Mouse (Mus musculus): Measurements from ENCODE around the gene Gm5475. TPM values are rescaled to one million over a fixed set of nuclear protein-coding genes. Genes with fewer than 3 reads are reported as not detected.

The Gm5475 gene
- total RNA-seq, 1 experiment, result not detected

DNA sequence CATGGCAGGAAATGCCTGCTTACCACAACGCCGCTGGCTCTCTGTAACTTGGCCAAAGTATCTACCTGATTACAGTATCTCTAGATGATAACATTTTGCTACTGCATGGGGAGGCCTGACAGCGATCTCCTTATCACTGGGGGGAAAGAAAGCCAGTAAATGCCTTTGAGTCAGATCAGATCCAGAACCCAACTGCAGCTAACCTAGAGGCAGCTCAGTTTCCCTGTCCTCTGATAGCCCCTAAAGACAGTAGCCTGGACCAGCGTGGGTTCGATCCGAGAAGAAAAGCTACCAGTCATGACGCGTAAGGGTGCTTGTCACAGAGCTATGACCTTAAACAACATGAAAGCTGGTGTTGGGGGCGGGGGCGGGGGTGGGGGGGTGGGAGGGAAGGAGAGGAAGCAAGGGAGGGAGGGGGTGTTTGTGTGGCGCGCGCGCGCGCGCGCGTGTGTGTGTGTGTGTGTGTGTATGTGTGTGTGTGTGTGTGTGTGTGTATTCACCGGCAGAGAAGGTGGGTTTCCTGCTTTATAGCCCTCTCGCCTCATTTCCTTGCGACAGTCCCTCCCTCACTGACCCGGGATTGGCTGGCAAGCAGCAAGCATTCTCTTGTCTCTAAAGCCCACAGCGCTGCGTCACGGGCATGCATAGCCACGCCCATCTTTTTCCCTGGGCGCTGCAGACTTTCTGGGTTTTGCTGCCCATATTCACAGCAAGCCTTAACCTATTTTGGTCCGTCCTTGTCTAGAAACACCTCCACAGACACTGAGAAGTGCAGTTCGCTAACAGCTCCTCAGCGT, 21.4 kb downstream of the Gm5475 start:
- Histone ChIP-seq H3K4me3 (ENCODE audit: insufficient read depth in 1 of 2, low read depth in 1 of 2, low read length in 2 of 2, poor library complexity in 1 of 2, severe bottlenecking in 1 of 2) (peak overlapping the region in 1 of 2 experiments; percentile 43; a peak in 2 of 4 replicates), H3K27ac (ENCODE audit: insufficient read depth, low read depth, low read length, poor library complexity, severe bottlenecking) (no peak overlapping the region), H3K36me3 (ENCODE audit: control insufficient read depth, insufficient read depth, low read length, poor library complexity, severe bottlenecking) (no peaks in the 10 kb centered on the region), H3K9ac (ENCODE audit: insufficient read depth, low read depth, low read length, poor library complexity, severe bottlenecking) (0 out of 2 replicates have a peak overlapping the region, but pooled peaks have one; percentile 0), H3K9me3 (ENCODE audit: control insufficient read depth, insufficient read depth, low read depth, low read length) (no peaks in the 10 kb centered on the region), H3K4me1 (ENCODE audit: control insufficient read depth in 2 of 2, insufficient read depth in 2 of 2, low read length in 2 of 2, poor library complexity in 1 of 2) (peaks cover 0 to 2% of the 10 kb centered on the region in 2 experiments; a peak in 2 of 4 replicates)
- in situ Hi-C loops (cut with MboI; ENCODE audit: low sequenced_read_pairs in 2 of 2, unreplicated experiment in 2 of 2), result no loop called here
- DNase-seq (ENCODE audit: low read depth, low spot score), result no peak
- TF ChIP-seq ZC3H11A (IDR thresholded peaks at IDR 0.05; ENCODE audit: borderline replicate concordance, low read depth, low read length), result no peak
- no peak for TF ChIP-seq CHD2 (IDR thresholded peaks at IDR 0.05; ENCODE audit: low read depth, low read length)
- TF ChIP-seq ZNF384 (IDR thresholded peaks at IDR 0.05; ENCODE audit: low read depth, low read length), result no peak
- no peak for TF ChIP-seq HCFC1 (IDR thresholded peaks at IDR 0.05; ENCODE audit: borderline replicate concordance, insufficient read depth, low read length)
- TF ChIP-seq MAFK (IDR thresholded peaks at IDR 0.05; ENCODE audit: insufficient read depth, low read depth, low read length), result no peak

DNA sequence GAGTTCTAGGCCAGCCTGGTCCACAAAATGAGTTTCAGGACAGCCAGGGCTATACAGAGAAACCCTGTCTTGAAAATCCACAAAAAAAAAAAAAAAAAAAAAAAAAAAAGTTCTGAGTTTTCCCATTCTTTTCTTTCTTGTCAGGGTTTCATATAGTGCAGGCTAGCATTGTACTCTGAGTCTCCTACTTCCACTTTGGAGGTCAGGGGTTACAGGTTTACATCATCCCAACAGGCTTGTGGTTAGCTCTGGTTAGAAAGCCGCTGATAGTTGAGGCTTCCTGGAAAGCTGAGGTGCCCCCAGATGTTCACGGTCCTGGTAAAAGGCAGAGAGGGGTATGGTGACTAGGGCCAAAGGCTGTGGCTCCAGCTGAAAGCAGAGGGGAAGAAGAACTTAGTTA, 24.9 kb downstream of the Gm5475 start:
- H3K27ac ChIP-seq (ENCODE audit: insufficient read depth, low read depth, low read length, poor library complexity, severe bottlenecking), result no peak overlapping the region
- H3K9me3 ChIP-seq (ENCODE audit: control insufficient read depth, insufficient read depth, low read depth, low read length), result no peaks in the 10 kb centered on the region
- no peaks in the 10 kb centered on the region for H3K36me3 ChIP-seq (ENCODE audit: control insufficient read depth, insufficient read depth, low read length, poor library complexity, severe bottlenecking)
- no peak overlapping the region for H3K9ac ChIP-seq (ENCODE audit: insufficient read depth, low read depth, low read length, poor library complexity, severe bottlenecking)
- H3K4me1 ChIP-seq (ENCODE audit: control insufficient read depth in 2 of 2, insufficient read depth in 2 of 2, low read length in 2 of 2, poor library complexity in 1 of 2), result 0 out of 4 replicates have a peak, but pooled peaks cover 0 to 2% of the 10 kb centered on the region in 2 experiments
- H3K4me3 ChIP-seq (ENCODE audit: insufficient read depth in 1 of 2, low read depth in 1 of 2, low read length in 2 of 2, poor library complexity in 1 of 2, severe bottlenecking in 1 of 2), result no peak overlapping the region
- no peak for DNase-seq (ENCODE audit: low read depth, low spot score)
- in situ Hi-C loops (cut with MboI; ENCODE audit: low sequenced_read_pairs in 2 of 2, unreplicated experiment in 2 of 2), result no loop called here
- TF ChIP-seq HCFC1 (IDR thresholded peaks at IDR 0.05; ENCODE audit: borderline replicate concordance, insufficient read depth, low read length) (no peak), ZC3H11A (IDR thresholded peaks at IDR 0.05; ENCODE audit: borderline replicate concordance, low read depth, low read length) (no peak), CHD2 (IDR thresholded peaks at IDR 0.05; ENCODE audit: low read depth, low read length) (no peak), ZNF384 (IDR thresholded peaks at IDR 0.05; ENCODE audit: low read depth, low read length) (no peak), MAFK (IDR thresholded peaks at IDR 0.05; ENCODE audit: insufficient read depth, low read depth, low read length) (no peak)

GRCm38 (mm10) chr15:100448572-100448971, 26.6 kb downstream of the Gm5475 start:
- in situ Hi-C loops (cut with MboI; ENCODE audit: low sequenced_read_pairs in 2 of 2, unreplicated experiment in 2 of 2), result no loop called here
- Histone ChIP-seq H3K4me3 (ENCODE audit: insufficient read depth in 1 of 2, low read depth in 1 of 2, low read length in 2 of 2, poor library complexity in 1 of 2, severe bottlenecking in 1 of 2) (no peak overlapping the region), H3K9ac (ENCODE audit: insufficient read depth, low read depth, low read length, poor library complexity, severe bottlenecking) (no peak overlapping the region), H3K9me3 (ENCODE audit: control insufficient read depth, insufficient read depth, low read depth, low read length) (no peaks in the 10 kb centered on the region), H3K36me3 (ENCODE audit: control insufficient read depth, insufficient read depth, low read length, poor library complexity, severe bottlenecking) (no peaks in the 10 kb centered on the region), H3K4me1 (ENCODE audit: control insufficient read depth in 2 of 2, insufficient read depth in 2 of 2, low read length in 2 of 2, poor library complexity in 1 of 2) (peaks cover 0 to 3% of the 10 kb centered on the region in 2 experiments; a peak in 1 of 4 replicates), H3K27ac (ENCODE audit: insufficient read depth, low read depth, low read length, poor library complexity, severe bottlenecking) (no peak overlapping the region)
- TF ChIP-seq MAFK (IDR thresholded peaks at IDR 0.05; ENCODE audit: insufficient read depth, low read depth, low read length) (no peak), CHD2 (IDR thresholded peaks at IDR 0.05; ENCODE audit: low read depth, low read length) (no peak), ZNF384 (IDR thresholded peaks at IDR 0.05; ENCODE audit: low read depth, low read length) (no peak), ZC3H11A (IDR thresholded peaks at IDR 0.05; ENCODE audit: borderline replicate concordance, low read depth, low read length) (no peak), HCFC1 (IDR thresholded peaks at IDR 0.05; ENCODE audit: borderline replicate concordance, insufficient read depth, low read length) (no peak)
- no peak for DNase-seq (ENCODE audit: low read depth, low spot score)

DNA sequence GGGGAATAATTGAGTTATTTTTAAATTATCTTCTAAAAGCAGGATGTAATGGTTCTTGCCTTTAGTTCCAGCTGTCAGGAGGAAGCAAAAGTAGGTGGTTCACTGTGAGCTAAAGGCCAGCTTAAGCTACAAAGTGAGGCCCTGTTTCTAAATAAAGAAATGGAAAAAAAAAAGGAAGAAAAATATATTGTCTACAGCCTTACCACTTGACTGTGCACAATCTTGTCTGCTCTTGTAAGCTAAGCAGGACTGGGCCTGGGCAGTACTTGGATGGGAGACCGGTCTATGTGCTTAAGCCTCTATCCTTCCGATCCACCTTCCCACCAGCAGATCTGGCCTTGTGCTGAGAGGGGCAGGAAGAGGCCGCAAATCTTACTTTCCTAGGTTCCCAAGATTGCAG, 27.5 kb downstream of the Gm5475 start:
- no peak for DNase-seq (ENCODE audit: low read depth, low spot score)
- H3K9ac ChIP-seq (ENCODE audit: insufficient read depth, low read depth, low read length, poor library complexity, severe bottlenecking), result no peak overlapping the region
- H3K4me3 ChIP-seq (ENCODE audit: insufficient read depth in 1 of 2, low read depth in 1 of 2, low read length in 2 of 2, poor library complexity in 1 of 2, severe bottlenecking in 1 of 2), result no peak overlapping the region
- H3K27ac ChIP-seq (ENCODE audit: insufficient read depth, low read depth, low read length, poor library complexity, severe bottlenecking), result no peak overlapping the region
- peaks cover 0 to 3% of the 10 kb centered on the region in 2 experiments; a peak in 1 of 4 replicates for H3K4me1 ChIP-seq (ENCODE audit: control insufficient read depth in 2 of 2, insufficient read depth in 2 of 2, low read length in 2 of 2, poor library complexity in 1 of 2)
- H3K9me3 ChIP-seq (ENCODE audit: control insufficient read depth, insufficient read depth, low read depth, low read length), result no peaks in the 10 kb centered on the region
- in situ Hi-C loops (cut with MboI; ENCODE audit: low sequenced_read_pairs in 2 of 2, unreplicated experiment in 2 of 2), result no loop called here
- H3K36me3 ChIP-seq (ENCODE audit: control insufficient read depth, insufficient read depth, low read length, poor library complexity, severe bottlenecking), result no peaks in the 10 kb centered on the region
- TF ChIP-seq HCFC1 (IDR thresholded peaks at IDR 0.05; ENCODE audit: borderline replicate concordance, insufficient read depth, low read length) (no peak), ZC3H11A (IDR thresholded peaks at IDR 0.05; ENCODE audit: borderline replicate concordance, low read depth, low read length) (no peak), CHD2 (IDR thresholded peaks at IDR 0.05; ENCODE audit: low read depth, low read length) (no peak), MAFK (IDR thresholded peaks at IDR 0.05; ENCODE audit: insufficient read depth, low read depth, low read length) (no peak), ZNF384 (IDR thresholded peaks at IDR 0.05; ENCODE audit: low read depth, low read length) (no peak)

Data from ES-E14 (cell line).